ENCODE assay signal across 10 mouse cellular contexts in the genomic region with DNA sequence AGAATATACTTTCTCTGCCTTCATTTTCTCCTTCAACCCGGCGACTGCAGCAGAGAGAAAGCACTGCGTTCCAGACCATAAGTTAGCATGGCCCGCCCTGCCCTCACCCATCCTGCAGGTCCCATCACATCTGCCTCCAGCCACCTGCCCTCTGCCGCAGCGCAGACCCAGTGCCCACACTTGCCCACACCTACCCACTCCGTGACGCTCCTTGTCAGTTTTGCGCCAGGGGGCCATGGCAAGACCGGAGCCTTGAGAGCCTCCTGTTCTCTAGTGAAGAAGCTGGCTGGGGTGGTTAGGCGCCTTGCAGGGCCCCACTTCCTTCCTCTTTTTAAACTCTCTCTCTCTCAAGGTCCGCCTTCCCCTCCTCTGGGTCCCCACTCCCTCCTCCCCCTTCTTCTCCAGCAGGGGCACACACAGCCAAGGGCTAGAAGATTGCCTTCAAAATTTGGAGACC. TPM values are rescaled to one million over a fixed set of nuclear protein-coding genes. Genes with fewer than 3 reads are reported as not detected.
A peak's percentile ranks its signal among the peaks of the same experiment; 100 is the strongest.
DNase-seq lines count a peak whose midpoint lies in the region; ATAC-seq and TF ChIP-seq lines count a peak whose summit lies in the region.
"Had no signal": no experiment of that assay in that cellular context is flagged by ENCODE, and none has a peak within 500 bp of the region (broad histone marks: within the 10 kb centered on the region; RNA-seq: fewer than 3 reads in every experiment).

Dock2 (minus strand) TSS at position 306 of the 457 bp plus-strand sequence.

- H3K4me1 ChIP-seq in E14TG2a.4 (replicated peaks; ENCODE audit: low read depth, low read length), result peaks cover 30% of the 10 kb centered on the region
- H3K4me1 ChIP-seq in liver, postnatal 0 days (ENCODE audit: insufficient read depth), result peaks cover 6% of the 10 kb centered on the region
- H3K4me1 ChIP-seq in spleen, adult 2 months (ENCODE audit: control insufficient read depth, insufficient read depth, insufficient read length), result peaks cover 29% of the 10 kb centered on the region
- H3K4me1 ChIP-seq in hindbrain, postnatal 0 days (ENCODE audit: insufficient read depth, low read length), result no peaks in the 10 kb centered on the region
- H3K4me1 ChIP-seq in kidney, embryonic 16.5 days (ENCODE audit: insufficient read depth, low read length), result no peaks in the 10 kb centered on the region

- H3K27me3 ChIP-seq in E14TG2a.4 (ENCODE audit: insufficient read depth, low read length), result no peaks in the 10 kb centered on the region
- no peaks in the 10 kb centered on the region for H3K27me3 ChIP-seq in liver, postnatal 0 days (ENCODE audit: insufficient read depth, low read length)
- H3K27me3 ChIP-seq in spleen, adult 2 months (ENCODE audit: control insufficient read depth, insufficient read depth, low read length), result no peaks in the 10 kb centered on the region
- H3K27me3 ChIP-seq in hindbrain, postnatal 0 days (ENCODE audit: insufficient read depth, low read length), result no peaks in the 10 kb centered on the region
- no peaks in the 10 kb centered on the region for H3K27me3 ChIP-seq in kidney, embryonic 16.5 days (ENCODE audit: insufficient read depth, low read length)

- TF ChIP-seq CTCF in E14TG2a.4 (conservative IDR thresholded peaks at IDR 0.05; ENCODE audit: low read length), result no peak
- TF ChIP-seq CTCF in liver, postnatal 0 days (IDR thresholded peaks at IDR 0.05; ENCODE audit: low read depth), result no peak
- TF ChIP-seq CTCF in spleen, adult 2 months (IDR thresholded peaks at IDR 0.05; ENCODE audit: extremely low read depth, insufficient read depth, insufficient read length, insufficient replicate concordance), result no peak
- no peak for TF ChIP-seq CTCF in hindbrain, postnatal 0 days (IDR thresholded peaks at IDR 0.05; ENCODE audit: low read depth)

- peak; percentile 60 for DNase-seq in c-Kit-positive CD71-negative TER-119-negative erythroid progenitor cells, embryonic 14.5 days (ENCODE audit: low read depth)
- peak; percentile 56 for DNase-seq in liver, postnatal 0 days
- peak; percentile 70 to 77 for DNase-seq in spleen, adult 2 months (ENCODE audit: low read depth in 1 of 2, low spot score in 2 of 2)
- DNase-seq in hindbrain, postnatal 0 days (ENCODE audit: low spot score), result no peak
- no peak for DNase-seq in urinary bladder, postnatal 14 days (ENCODE audit: low spot score)
- DNase-seq: cerebellum, adult 18-20 months had no signal

- WGBS in liver, postnatal 0 days (ENCODE audit: insufficient replicate concordance), result 42% methylated on average over 12 of the region's 12 CpGs
- 8% methylated on average over 12 of the region's 12 CpGs for WGBS in spleen, adult 2 months
- WGBS in hindbrain, postnatal 0 days, result 89% methylated on average over 11 of the region's 12 CpGs
- 77% methylated on average over 12 of the region's 12 CpGs for WGBS in kidney, embryonic 16.5 days

- peak within 1 kb of the TSS; percentile 63 for H3K4me3 ChIP-seq in E14TG2a.4 (replicated peaks; ENCODE audit: low read length)
- H3K4me3 ChIP-seq in liver, postnatal 0 days (ENCODE audit: low read depth, low read length), result peak within 1 kb of the TSS; percentile 48
- peak within 1 kb of the TSS; percentile 79 for H3K4me3 ChIP-seq in spleen, adult 2 months (ENCODE audit: extremely low read depth, insufficient read depth, insufficient read length)
- H3K4me3 ChIP-seq in hindbrain, postnatal 0 days (ENCODE audit: low read length), result no peak within 1 kb of the TSS
- H3K4me3 ChIP-seq in kidney, embryonic 16.5 days (ENCODE audit: low read length), result no peak within 1 kb of the TSS
- H3K4me3 ChIP-seq: myocyte had no signal

- H3K36me3 ChIP-seq in E14TG2a.4 (ENCODE audit: insufficient read depth, low read length), result no peaks in the 10 kb centered on the region
- H3K36me3 ChIP-seq in liver, postnatal 0 days (replicated peaks; ENCODE audit: insufficient read depth, low read length), result no peaks in the 10 kb centered on the region
- H3K36me3 ChIP-seq in spleen, adult 2 months (ENCODE audit: control insufficient read depth, insufficient read depth, low read length), result no peaks in the 10 kb centered on the region; the same call in 1 of the 2 replicates
- no peaks in the 10 kb centered on the region for H3K36me3 ChIP-seq in hindbrain, postnatal 0 days (ENCODE audit: insufficient read depth, low read length)
- no peaks in the 10 kb centered on the region for H3K36me3 ChIP-seq in kidney, embryonic 16.5 days (ENCODE audit: insufficient read depth, low read length)

- peak within 1 kb of the TSS; percentile 87 for H3K27ac ChIP-seq in liver, postnatal 0 days (ENCODE audit: low read depth)
- peak within 1 kb of the TSS; percentile 96 for H3K27ac ChIP-seq in spleen, adult 2 months (ENCODE audit: insufficient read depth, low read length)
- H3K27ac ChIP-seq in hindbrain, postnatal 0 days, result no peak within 1 kb of the TSS
- no peak within 1 kb of the TSS for H3K27ac ChIP-seq in kidney, embryonic 16.5 days (ENCODE audit: low read length)

- H3K4me2 ChIP-seq in liver, postnatal 0 days (ENCODE audit: low read depth, low read length), result peak within 1 kb of the TSS; percentile 73
- no peak within 1 kb of the TSS for H3K4me2 ChIP-seq in hindbrain, postnatal 0 days (ENCODE audit: low read depth, low read length)
- H3K4me2 ChIP-seq in kidney, embryonic 16.5 days (replicated peaks; ENCODE audit: low read depth, low read length), result no peak within 1 kb of the TSS

- H3K9ac ChIP-seq in liver, postnatal 0 days (replicated peaks), result peak within 1 kb of the TSS; percentile 52
- no peak within 1 kb of the TSS for H3K9ac ChIP-seq in hindbrain, postnatal 0 days (replicated peaks; ENCODE audit: low read length)
- no peak within 1 kb of the TSS for H3K9ac ChIP-seq in kidney, embryonic 16.5 days (replicated peaks; ENCODE audit: low read length)

- TF ChIP-seq POLR2A in spleen, adult 2 months (IDR thresholded peaks at IDR 0.05; ENCODE audit: low read depth, low read length), result peak; percentile 82

- H3K9me3 ChIP-seq in E14TG2a.4 (ENCODE audit: low read length), result peaks cover 11% of the 10 kb centered on the region
- no peaks in the 10 kb centered on the region for H3K9me3 ChIP-seq in liver, postnatal 0 days (ENCODE audit: low read length)
- H3K9me3 ChIP-seq in hindbrain, postnatal 0 days (ENCODE audit: low read length), result no peaks in the 10 kb centered on the region
- no peaks in the 10 kb centered on the region for H3K9me3 ChIP-seq in kidney, embryonic 16.5 days (ENCODE audit: low read length)

- TF ChIP-seq EP300 in liver, postnatal 0 days (IDR thresholded peaks at IDR 0.05; ENCODE audit: low read depth), result no peak

- peak; percentile 74 for ATAC-seq in liver, postnatal 0 days
- ATAC-seq in hindbrain, postnatal 0 days, result no peak
- no peak for ATAC-seq in kidney, embryonic 16.5 days (ENCODE audit: low FRiP score, low TSS enrichment)
- ATAC-seq: hindbrain, embryonic 16.5 days had no signal

RNA-seq across cellular contexts. Expression of gene Dock2, which starts in this region (rescaled TPM):
- 2.9 and 3.9 TPM in 2 replicates for polyA plus RNA-seq in liver, postnatal 0 days (2015; fragmentation: Nextera tagmentation; extraction: Ambion mirVana)
- polyA plus RNA-seq in spleen, adult 2 months (2012; rRNA removed), result 35.9 and 38.5 TPM in 2 replicates
- total RNA-seq in hindbrain, postnatal 0 days (2014; rRNA removed), result 0.93 and 1.0 TPM in 2 replicates
- polyA plus RNA-seq in hindbrain, postnatal 0 days (2015; fragmentation: Nextera tagmentation; extraction: Ambion mirVana), result 0.67 and 1.4 TPM in 2 replicates
- 1.4 and 1.6 TPM in 2 replicates for polyA plus RNA-seq in kidney, embryonic 16.5 days (2015; fragmentation: Nextera tagmentation; extraction: Ambion mirVana)
- polyA plus RNA-seq: myocyte had no signal

Comparison
In these comparisons a context has a peak if more than half of its experiments do, and no peak if none do; other contexts are left out.
1. H3K4me3 ChIP-seq: peak in E14TG2a.4 (single experiment), liver, postnatal 0 days (single experiment) and spleen, adult 2 months (single experiment); none in hindbrain, postnatal 0 days (single experiment) and kidney, embryonic 16.5 days (single experiment).
2. DNase-seq: peak in c-Kit-positive CD71-negative TER-119-negative erythroid progenitor cells, embryonic 14.5 days (single experiment), liver, postnatal 0 days (single experiment) and spleen, adult 2 months (2 of 2); none in hindbrain, postnatal 0 days (single experiment) and urinary bladder, postnatal 14 days (single experiment).
3. H3K27ac ChIP-seq: peak in liver, postnatal 0 days (single experiment) and spleen, adult 2 months (single experiment); none in hindbrain, postnatal 0 days (single experiment) and kidney, embryonic 16.5 days (single experiment).